Mouse (Mus musculus) embryonic facial prominence, embryonic 13.5 days (tissue): ENCODE measurements at regions not wholly inside any gene's neighbourhood (a gene's known extent, or its start where the extent isn't known, plus 50 kb on each side); places are given as distances from the start of the nearest gene placed in this dataset.
A peak's percentile ranks its signal among the peaks of the same experiment; 100 is the strongest.

ENCODE experiments used
- ATAC-seq: fragments of 200-750 bp; cut with Nextera tagmentation; 2 replicates; pipeline ENCODE4 v1.8.0; 2017; ENCODE audit warnings: low read depth; ENCODE audit not compliant: insufficient number of reproducible peaks, insufficient read depth, low FRiP score, low TSS enrichment
- H3K27ac ChIP-seq: fragments of 300-500 bp; sonication (generic); 2 replicates; pipeline ENCODE4 v1.5.1; 2015; ENCODE audit warnings: moderate library complexity, mild to moderate bottlenecking, inconsistent platforms
- H3K27me3 ChIP-seq: fragments of 300-500 bp; sonication (generic); 2 replicates; pipeline ENCODE4 v1.6.1; 2015; ENCODE audit warnings: mild to moderate bottlenecking, inconsistent platforms
- H3K36me3 ChIP-seq: fragments of 300-500 bp; sonication (generic); 2 replicates; pipeline ENCODE4 v1.6.1; 2015; ENCODE audit warnings: mild to moderate bottlenecking, inconsistent platforms
- H3K4me1 ChIP-seq: fragments of 300-500 bp; sonication (generic); 2 replicates; pipeline ENCODE4 v1.6.1; 2015; ENCODE audit warnings: inconsistent platforms
- H3K4me2 ChIP-seq: fragments of 300-500 bp; sonication (generic); 2 replicates; pipeline ENCODE4 v1.6.1; 2015; ENCODE audit warnings: moderate library complexity, mild to moderate bottlenecking, inconsistent platforms
- H3K4me3 ChIP-seq: fragments of 300-500 bp; sonication (generic); 2 replicates; pipeline ENCODE4 v1.5.1; 2015; ENCODE audit warnings: mild to moderate bottlenecking, inconsistent platforms
- H3K9ac ChIP-seq: fragments of 300-500 bp; sonication (generic); 2 replicates; pipeline ENCODE4 v1.6.1; 2015; ENCODE audit warnings: mild to moderate bottlenecking, inconsistent platforms
- H3K9me3 ChIP-seq: fragments of 300-500 bp; sonication (generic); 2 replicates; pipeline ENCODE4 v1.6.1; 2016; ENCODE audit warnings: inconsistent platforms
- WGBS: fragments of 180-500 bp; shearing (Covaris S2); methylation state at CpG from one replicate; pipeline ENCODE4 v1.1.7; 2015; ENCODE audit warnings: mixed read lengths; 5-methylcytosine and 5-hydroxymethylcytosine counted together

GRCm38 (mm10) chr6:116848538-116849093 is 131.9 kb upstream of the Tmem72 start:
- Histone ChIP-seq H3K4me1 (no peaks in the 10 kb centered on the region), H3K9me3 (no peaks in the 10 kb centered on the region), H3K27ac (no peak overlapping the region), H3K27me3 (no peaks in the 10 kb centered on the region), H3K36me3 (no peaks in the 10 kb centered on the region), H3K9ac (0 out of 2 replicates have a peak overlapping the region, but pooled peaks have one; percentile 11), H3K4me2 (no peak overlapping the region), H3K4me3 (no peak overlapping the region)
- no peak for ATAC-seq
- WGBS, result 45% methylated on average over 10 of the region's 10 CpGs

- no peak for ATAC-seq
- Histone ChIP-seq H3K9ac (no peak overlapping the region), H3K27me3 (no peaks in the 10 kb centered on the region), H3K36me3 (no peaks in the 10 kb centered on the region), H3K9me3 (no peaks in the 10 kb centered on the region), H3K4me3 (no peak overlapping the region), H3K27ac (no peak overlapping the region), H3K4me1 (peaks cover 14% of the 10 kb centered on the region; the same call in 1 of the 2 replicates), H3K4me2 (no peak overlapping the region)
- WGBS, result 59% methylated on average over 6 of the region's 6 CpGs
These were observed 137.3 kb upstream of the Tmem72 start for GRCm38 (mm10) chr6:116854029-116854428.

- Histone ChIP-seq H3K36me3 (no peaks in the 10 kb centered on the region), H3K4me3 (no peak overlapping the region)
- WGBS, result 70% methylated on average over 2 of the region's 2 CpGs
These were observed 139.4 kb upstream of the Tmem72 start for GRCm38 (mm10) chr6:116856093-116856492.

DNA sequence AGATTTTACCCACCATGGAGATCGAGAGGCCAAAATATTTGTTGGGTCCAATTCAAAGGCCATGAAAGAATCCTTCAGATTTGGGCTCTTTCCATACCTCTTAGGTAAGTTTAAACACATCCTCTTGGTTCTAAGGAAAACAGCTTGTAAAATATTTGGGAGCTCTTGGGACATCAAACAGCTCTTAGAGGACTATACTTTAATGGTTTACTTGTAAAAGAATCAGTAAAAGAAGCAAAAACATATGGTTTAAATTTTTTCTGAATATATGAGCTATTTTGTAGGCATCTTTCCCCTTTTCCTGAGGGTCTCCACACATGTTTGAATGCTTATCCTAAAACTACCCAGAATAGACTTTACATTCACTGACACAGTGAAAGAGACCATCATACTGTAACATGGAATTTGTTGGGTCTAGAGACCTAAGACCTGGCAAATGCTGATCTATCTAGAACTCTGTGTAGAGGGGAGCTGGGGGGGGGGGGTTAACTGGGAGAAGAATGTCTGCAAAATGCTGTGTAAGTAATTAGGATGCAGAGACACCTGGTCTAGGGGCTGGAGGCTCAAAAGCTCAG is 140.3 kb upstream of the Tmem72 start:
- H3K27ac ChIP-seq, result peak overlapping the region; percentile 55; the same call in 1 of the 2 replicates
- H3K4me1 ChIP-seq, result peaks cover 14% of the 10 kb centered on the region; the same call in 1 of the 2 replicates
- 52% methylated on average over 1 of the region's 1 CpGs for WGBS
- no peak for ATAC-seq
- no peaks in the 10 kb centered on the region for H3K27me3 ChIP-seq
- H3K4me2 ChIP-seq, result no peak overlapping the region
- no peaks in the 10 kb centered on the region for H3K36me3 ChIP-seq
- H3K9ac ChIP-seq, result no peak overlapping the region
- no peaks in the 10 kb centered on the region for H3K9me3 ChIP-seq
- H3K4me3 ChIP-seq, result no peak overlapping the region

More at GRCm38 (mm10) chr6:116856093-116856492, 139.4 kb upstream of the Tmem72 start:
- ATAC-seq, result no peak
- peaks cover 14% of the 10 kb centered on the region; the same call in 1 of the 2 replicates for H3K4me1 ChIP-seq
- no peak overlapping the region for H3K9ac ChIP-seq
- H3K27ac ChIP-seq, result no peak overlapping the region
- H3K27me3 ChIP-seq, result no peaks in the 10 kb centered on the region
- no peak overlapping the region for H3K4me2 ChIP-seq
- H3K9me3 ChIP-seq, result no peaks in the 10 kb centered on the region

- Histone ChIP-seq H3K36me3 (no peaks in the 10 kb centered on the region), H3K9me3 (no peaks in the 10 kb centered on the region), H3K27ac (no peak overlapping the region), H3K4me1 (peaks cover 4% of the 10 kb centered on the region; the same call in 1 of the 2 replicates), H3K4me2 (no peak overlapping the region), H3K4me3 (no peak overlapping the region), H3K27me3 (no peaks in the 10 kb centered on the region), H3K9ac (no peak overlapping the region)
- no peak for ATAC-seq
- 36% methylated on average over 2 of the region's 2 CpGs for WGBS
These were observed 146.4 kb upstream of the Tmem72 start for GRCm38 (mm10) chr6:116863130-116863529.

DNA sequence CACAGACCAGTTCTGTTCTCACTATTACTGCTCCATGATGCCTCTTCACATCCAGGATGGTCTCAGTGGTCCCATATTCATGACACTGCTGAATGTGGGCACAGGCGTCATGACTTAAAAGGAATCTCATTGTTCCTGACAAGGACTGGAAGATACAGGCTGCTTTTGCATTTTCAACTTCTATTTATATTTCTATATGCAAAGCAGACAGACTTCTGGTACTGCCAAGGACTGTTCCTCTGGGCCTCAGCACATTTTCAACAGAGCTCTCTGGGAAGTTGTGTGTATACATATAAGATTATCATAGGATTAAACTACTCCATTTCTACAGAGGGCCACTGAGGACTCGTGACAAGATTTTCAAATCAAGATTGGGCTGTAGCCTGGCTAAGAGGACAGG is 146.9 kb upstream of the Tmem72 start:
- H3K4me1 ChIP-seq, result peaks cover 4% of the 10 kb centered on the region; the same call in 1 of the 2 replicates
- no peaks in the 10 kb centered on the region for H3K27me3 ChIP-seq
- H3K9me3 ChIP-seq, result no peaks in the 10 kb centered on the region
- no peak overlapping the region for H3K9ac ChIP-seq
- no peak overlapping the region for H3K27ac ChIP-seq
- H3K4me2 ChIP-seq, result no peak overlapping the region
- WGBS, result 68% methylated on average over 2 of the region's 2 CpGs
- no peaks in the 10 kb centered on the region for H3K36me3 ChIP-seq
- no peak for ATAC-seq
- H3K4me3 ChIP-seq, result no peak overlapping the region

GRCm38 (mm10) chr6:116893299-116893698 is 176.6 kb upstream of the Tmem72 start:
- H3K27ac ChIP-seq, result peak overlapping the region; percentile 57
- no peak overlapping the region for H3K9ac ChIP-seq
- no peaks in the 10 kb centered on the region for H3K36me3 ChIP-seq
- 47% methylated on average over 8 of the region's 8 CpGs for WGBS
- no peaks in the 10 kb centered on the region for H3K27me3 ChIP-seq
- no peaks in the 10 kb centered on the region for H3K9me3 ChIP-seq
- no peak for ATAC-seq
- H3K4me2 ChIP-seq, result no peak overlapping the region
- no peak overlapping the region for H3K4me3 ChIP-seq
- H3K4me1 ChIP-seq, result peaks cover 34% of the 10 kb centered on the region

DNA sequence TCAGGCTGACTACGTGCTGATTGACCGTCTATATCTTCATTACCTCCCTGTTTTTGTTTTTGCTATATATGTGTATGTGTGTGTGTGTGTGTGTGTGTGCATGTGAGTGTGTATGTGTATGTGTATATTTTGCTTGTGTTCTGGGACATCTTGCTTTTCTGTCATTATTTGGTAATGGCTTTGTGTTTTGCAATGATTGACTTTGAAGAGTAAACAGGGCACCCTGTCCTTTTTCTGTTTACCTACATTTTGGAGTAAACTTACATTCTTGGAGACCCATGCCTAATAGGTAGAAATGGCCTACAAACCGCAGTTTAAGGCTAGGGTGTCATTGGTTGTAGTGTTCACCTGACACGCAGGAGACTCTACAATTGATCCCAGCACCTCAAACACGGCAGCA is 177.5 kb upstream of the Tmem72 start:
- Histone ChIP-seq H3K27ac (peak overlapping the region; percentile 83; the same call in 1 of the 2 replicates), H3K36me3 (no peaks in the 10 kb centered on the region), H3K9me3 (no peaks in the 10 kb centered on the region), H3K9ac (no peak overlapping the region), H3K4me2 (no peak overlapping the region), H3K4me3 (no peak overlapping the region), H3K27me3 (no peaks in the 10 kb centered on the region), H3K4me1 (peaks cover 34% of the 10 kb centered on the region)
- ATAC-seq, result no peak
- WGBS, result 89% methylated on average over 5 of the region's 5 CpGs

DNA sequence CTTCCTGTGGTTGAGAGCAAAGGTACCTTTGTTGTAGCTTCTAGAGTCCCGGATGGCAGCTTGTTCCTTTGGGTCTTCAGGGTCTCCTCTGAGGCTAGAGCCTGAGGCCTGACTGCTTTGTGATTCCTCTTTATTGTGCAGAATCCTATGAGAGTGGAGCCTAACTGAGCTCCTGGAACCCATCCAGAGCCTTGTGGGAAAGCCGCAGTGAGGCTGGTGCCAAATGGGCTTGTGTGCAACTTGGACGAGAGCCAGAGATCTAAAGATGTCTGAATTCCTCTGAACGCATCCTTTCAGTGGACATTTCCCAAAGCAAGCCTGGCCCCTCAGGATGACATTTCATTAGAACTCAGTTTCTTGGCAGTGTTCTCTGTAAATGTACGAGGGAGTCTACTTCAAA is 178.4 kb upstream of the Tmem72 start:
- 0 out of 2 replicates have a peak overlapping the region, but pooled peaks have one; percentile 1 for H3K4me2 ChIP-seq
- no peak overlapping the region for H3K4me3 ChIP-seq
- H3K36me3 ChIP-seq, result no peaks in the 10 kb centered on the region
- no peaks in the 10 kb centered on the region for H3K27me3 ChIP-seq
- H3K4me1 ChIP-seq, result peaks cover 34% of the 10 kb centered on the region
- peak overlapping the region; percentile 83 for H3K27ac ChIP-seq
- 22% methylated on average over 5 of the region's 5 CpGs for WGBS
- no peak overlapping the region for H3K9ac ChIP-seq
- no peak for ATAC-seq
- no peaks in the 10 kb centered on the region for H3K9me3 ChIP-seq

- no peak for ATAC-seq
- Histone ChIP-seq H3K27ac (peak overlapping the region; percentile 55; the same call in 1 of the 2 replicates), H3K9ac (no peak overlapping the region), H3K27me3 (no peaks in the 10 kb centered on the region), H3K4me3 (no peak overlapping the region), H3K4me2 (no peak overlapping the region), H3K4me1 (peaks cover 34% of the 10 kb centered on the region), H3K9me3 (no peaks in the 10 kb centered on the region), H3K36me3 (no peaks in the 10 kb centered on the region)
- 80% methylated on average over 4 of the region's 4 CpGs for WGBS
These were observed 179.5 kb upstream of the Tmem72 start for GRCm38 (mm10) chr6:116896132-116896630.

DNA sequence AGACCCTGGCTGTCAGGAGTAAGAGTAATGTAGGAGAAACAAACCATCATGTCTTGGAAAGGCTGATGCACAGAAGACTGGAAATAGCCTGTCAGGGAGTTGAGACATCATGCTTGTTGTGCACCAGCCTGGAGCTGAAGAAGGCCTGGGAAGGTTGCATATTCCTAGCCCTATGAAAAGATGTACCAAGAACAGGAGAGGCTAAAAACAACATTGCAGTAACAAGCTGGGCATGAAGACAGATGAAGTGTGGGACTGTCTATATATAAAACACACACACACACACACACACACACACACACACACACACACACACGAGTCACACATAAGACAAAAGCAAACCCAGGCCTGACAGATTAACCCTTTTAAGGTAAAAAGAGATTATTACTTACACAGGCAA is 185.1 kb upstream of the Tmem72 start:
- Histone ChIP-seq H3K9ac (no peak overlapping the region), H3K4me1 (no peaks in the 10 kb centered on the region), H3K27me3 (no peaks in the 10 kb centered on the region), H3K4me2 (no peak overlapping the region), H3K4me3 (no peak overlapping the region), H3K9me3 (no peaks in the 10 kb centered on the region), H3K27ac (no peak overlapping the region), H3K36me3 (no peaks in the 10 kb centered on the region)
- WGBS, result 36% methylated on average over 1 of the region's 1 CpGs
- ATAC-seq, result no peak

GRCm38 (mm10) chr6:116902371-116902770 is 185.7 kb upstream of the Tmem72 start:
- 85% methylated on average over 3 of the region's 3 CpGs for WGBS
- H3K9me3 ChIP-seq, result no peaks in the 10 kb centered on the region
- no peak overlapping the region for H3K9ac ChIP-seq
- no peaks in the 10 kb centered on the region for H3K27me3 ChIP-seq
- no peak for ATAC-seq
- H3K27ac ChIP-seq, result no peak overlapping the region
- no peak overlapping the region for H3K4me2 ChIP-seq
- no peak overlapping the region for H3K4me3 ChIP-seq
- no peaks in the 10 kb centered on the region for H3K36me3 ChIP-seq
- H3K4me1 ChIP-seq, result no peaks in the 10 kb centered on the region
